Mouse (Mus musculus) stomach, postnatal 0 days (tissue): Measurements from ENCODE around the gene Noxred1. TPM values are rescaled to one million over a fixed set of nuclear protein-coding genes. Genes with fewer than 3 reads are reported as not detected.
A peak's percentile ranks its signal among the peaks of the same experiment; 100 is the strongest.
"Not testable (repeated sequence)": the region's sequence is repeated elsewhere in the genome, so short reads cannot be mapped to it uniquely, and the experiment has no call there.

ENCODE experiments used
- ATAC-seq: fragments of 200-750 bp; cut with Nextera tagmentation; 2 replicates; pipeline ENCODE4 v1.8.0; 2017; ENCODE audit not compliant: low FRiP score, low TSS enrichment
- DNase-seq: peaks from one replicate; pipeline ENCODE4 v3.0.0-alpha.2; 2016; ENCODE audit warnings: low spot score
- H3K27ac ChIP-seq: fragments of 300-500 bp; sonication (generic); replicated peaks from 2 replicates; pipeline ENCODE4 v1.5.1; 2014; ENCODE audit warnings: mild to moderate bottlenecking, control low read depth
- H3K27me3 ChIP-seq: fragments of 300-500 bp; sonication (generic); 2 replicates; pipeline ENCODE4 v1.6.1; 2014; ENCODE audit warnings: low read length; ENCODE audit not compliant: control insufficient read depth, insufficient read depth
- H3K36me3 ChIP-seq: fragments of 300-500 bp; sonication (generic); 2 replicates; pipeline ENCODE4 v1.6.1; 2014; ENCODE audit warnings: low read length, mixed read lengths; ENCODE audit not compliant: control insufficient read depth, insufficient read depth
- H3K4me1 ChIP-seq: fragments of 300-500 bp; sonication (generic); replicated peaks from 2 replicates; pipeline ENCODE4 v1.6.1; 2014; ENCODE audit warnings: antibody characterized with exemption; ENCODE audit not compliant: control insufficient read depth, insufficient read depth
- H3K4me2 ChIP-seq: fragments of 300-500 bp; sonication (generic); replicated peaks from 2 replicates; pipeline ENCODE4 v1.6.1; 2014; ENCODE audit warnings: low read depth, mild to moderate bottlenecking, control low read depth, moderate library complexity
- H3K4me3 ChIP-seq: fragments of 300-500 bp; sonication (generic); 2 replicates; pipeline ENCODE4 v1.5.1; 2014; ENCODE audit warnings: low read depth, low read length, control low read depth
- H3K9ac ChIP-seq: fragments of 300-500 bp; sonication (generic); 2 replicates; pipeline ENCODE4 v1.6.1; 2014; ENCODE audit warnings: mild to moderate bottlenecking, low read length, control low read depth, mixed read lengths
- H3K9me3 ChIP-seq: fragments of 300-500 bp; sonication (generic); 2 replicates; pipeline ENCODE4 v1.6.1; 2016; ENCODE audit warnings: low read length; ENCODE audit not compliant: control insufficient read depth
- CTCF ChIP-seq: IDR thresholded peaks from 2 replicates; pipeline ENCODE4 v1.5.1; 2016; ENCODE audit warnings: antibody characterized with exemption, low read depth, mild to moderate bottlenecking, moderate library complexity
- EP300 ChIP-seq: optimal IDR thresholded peaks from 2 replicates; pipeline ENCODE3; 2016; ENCODE audit warnings: antibody characterized with exemption
- WGBS: fragments of 180-500 bp; shearing (Covaris S2); extraction: QIAGEN DNeasy Blood & Tissue Kit; methylation state at CpG from one replicate; pipeline ENCODE4 v1.1.7; 2014; 5-methylcytosine and 5-hydroxymethylcytosine counted together
- polyA plus RNA-seq: library from polyadenylated mRNA; unstranded; fragments of >200 nt; fragmentation: Nextera tagmentation; extraction: Ambion mirVana; gene quantifications from 2 replicates; pipeline ENCODE4 v1.2.1, GENCODE M21; 2015

Gene Noxred1
- polyA plus RNA-seq, 1 experiment from 2014 or later: 0.11 TPM

DNA sequence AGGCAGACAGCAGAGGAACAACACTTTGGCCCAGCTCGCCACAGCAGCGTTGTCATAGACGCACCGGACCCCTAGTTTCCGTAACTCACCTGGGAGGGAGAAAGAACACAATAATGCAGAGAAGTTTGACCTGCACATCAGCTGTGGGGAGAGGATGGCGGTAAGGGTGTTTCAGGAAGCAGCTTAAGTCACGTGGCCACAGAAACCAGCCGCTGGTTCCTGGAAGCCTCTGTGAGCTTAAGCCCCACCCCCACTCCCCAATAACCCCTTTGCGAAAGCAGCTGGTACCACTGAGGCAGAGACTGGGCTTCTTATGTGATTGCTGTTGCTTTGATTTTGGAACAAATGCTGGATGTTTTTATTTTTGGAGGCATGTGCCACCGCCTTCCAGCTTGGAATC lies 13.6 kb downstream of the Noxred1 start:
- TF ChIP-seq EP300 (no peak), CTCF (no peak)
- H3K36me3 ChIP-seq: no peaks in the 10 kb centered on the region
- H3K9ac ChIP-seq: no peak overlapping the region
- ATAC-seq (no peak), DNase-seq (no peak)
- H3K4me3 ChIP-seq: no peak overlapping the region
- no peaks in the 10 kb centered on the region for H3K4me1 ChIP-seq
- no peak overlapping the region for H3K27ac ChIP-seq
- 75% methylated on average over 10 of the region's 10 CpGs for WGBS
- no peaks in the 10 kb centered on the region for H3K27me3 ChIP-seq
- no peak overlapping the region for H3K4me2 ChIP-seq
- H3K9me3 ChIP-seq: no peaks in the 10 kb centered on the region

DNA sequence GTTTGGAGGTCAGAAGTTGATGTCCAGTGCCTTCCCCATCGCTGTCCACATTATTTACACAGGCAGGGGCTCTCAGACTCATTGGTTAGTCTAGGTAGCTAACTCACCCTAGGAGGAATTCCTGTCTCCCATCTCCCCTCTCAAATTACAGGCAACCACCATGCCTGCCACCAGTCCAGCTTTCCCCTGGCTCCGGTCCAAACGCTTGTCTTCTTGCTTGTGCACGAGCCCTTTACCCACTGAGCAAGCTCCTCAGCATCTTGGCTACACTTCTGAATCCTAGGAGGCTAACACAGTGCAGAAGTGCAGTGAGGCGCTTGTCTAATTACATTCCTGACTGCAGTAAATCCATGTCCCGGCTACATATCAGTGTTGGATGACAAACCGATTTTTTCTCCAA lies 19.2 kb downstream of the Noxred1 start:
- Histone ChIP-seq H3K4me1 (no peaks in the 10 kb centered on the region), H3K4me2 (no peak overlapping the region), H3K4me3 (no peak overlapping the region), H3K36me3 (no peaks in the 10 kb centered on the region), H3K9me3 (no peaks in the 10 kb centered on the region), H3K9ac (no peak overlapping the region), H3K27ac (no peak overlapping the region), H3K27me3 (no peaks in the 10 kb centered on the region)
- no peak for TF ChIP-seq EP300
- no peak for TF ChIP-seq CTCF
- ATAC-seq (no peak), DNase-seq (no peak)
- 52% methylated on average over 7 of the region's 7 CpGs for WGBS

DNA sequence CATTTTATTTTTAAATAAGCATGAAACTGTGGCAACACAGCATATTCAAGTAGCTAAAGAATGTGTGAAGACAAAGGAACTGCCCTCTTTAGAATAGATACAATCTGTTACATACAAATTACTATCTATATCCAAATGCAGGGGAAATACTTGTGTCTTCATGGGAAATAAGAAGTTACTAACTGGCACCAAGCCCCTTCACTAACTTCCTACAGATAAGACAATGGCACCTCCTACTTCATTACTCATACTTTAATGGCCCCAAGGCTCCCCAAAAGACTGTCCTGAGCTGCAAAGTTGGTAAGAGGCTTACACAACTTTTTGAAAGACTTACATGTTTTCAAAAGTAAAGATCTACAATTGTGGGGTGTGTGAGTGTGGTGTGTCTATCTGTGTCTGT lies 20.9 kb downstream of the Noxred1 start:
- TF ChIP-seq EP300: no peak
- no peak for TF ChIP-seq CTCF
- no peaks in the 10 kb centered on the region for H3K4me1 ChIP-seq

DNA sequence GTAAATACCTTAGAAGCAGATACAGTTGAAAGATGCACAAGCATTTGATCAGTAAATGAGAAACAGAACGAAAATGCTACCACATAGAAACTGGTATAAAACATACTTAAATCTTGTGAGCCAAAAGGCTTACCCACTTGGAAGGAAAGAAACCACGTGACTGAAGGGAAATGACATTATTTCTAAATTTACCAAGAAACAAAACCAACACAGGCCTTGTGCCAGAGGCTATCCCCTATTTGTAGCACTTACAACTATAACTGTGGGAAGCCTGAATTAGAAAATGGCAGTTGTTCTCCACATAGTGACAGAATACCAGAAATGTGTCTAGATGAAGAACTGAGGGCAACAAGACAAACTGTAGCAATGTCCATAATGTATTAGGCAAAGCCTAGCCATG lies 22.5 kb downstream of the Noxred1 start:
- ATAC-seq (no peak), DNase-seq (no peak)
- Histone ChIP-seq H3K4me1 (no peaks in the 10 kb centered on the region), H3K9me3 (no peaks in the 10 kb centered on the region), H3K36me3 (no peaks in the 10 kb centered on the region), H3K4me3 (no peak overlapping the region), H3K4me2 (no peak overlapping the region), H3K9ac (no peak overlapping the region), H3K27me3 (no peaks in the 10 kb centered on the region), H3K27ac (no peak overlapping the region)
- 60% methylated on average over 2 of the region's 2 CpGs for whole genome bisulfite sequencing
- TF ChIP-seq EP300 (no peak), CTCF (no peak)

More for the DNA sequence above, 20.9 kb downstream of the Noxred1 start:
- DNase-seq: no peak
- Histone ChIP-seq H3K9me3 (no peaks in the 10 kb centered on the region), H3K36me3 (no peaks in the 10 kb centered on the region), H3K27ac (no peak overlapping the region), H3K27me3 (no peaks in the 10 kb centered on the region), H3K4me2 (no peak overlapping the region), H3K4me3 (no peak overlapping the region), H3K9ac (no peak overlapping the region)
- ATAC-seq: no peak

DNA sequence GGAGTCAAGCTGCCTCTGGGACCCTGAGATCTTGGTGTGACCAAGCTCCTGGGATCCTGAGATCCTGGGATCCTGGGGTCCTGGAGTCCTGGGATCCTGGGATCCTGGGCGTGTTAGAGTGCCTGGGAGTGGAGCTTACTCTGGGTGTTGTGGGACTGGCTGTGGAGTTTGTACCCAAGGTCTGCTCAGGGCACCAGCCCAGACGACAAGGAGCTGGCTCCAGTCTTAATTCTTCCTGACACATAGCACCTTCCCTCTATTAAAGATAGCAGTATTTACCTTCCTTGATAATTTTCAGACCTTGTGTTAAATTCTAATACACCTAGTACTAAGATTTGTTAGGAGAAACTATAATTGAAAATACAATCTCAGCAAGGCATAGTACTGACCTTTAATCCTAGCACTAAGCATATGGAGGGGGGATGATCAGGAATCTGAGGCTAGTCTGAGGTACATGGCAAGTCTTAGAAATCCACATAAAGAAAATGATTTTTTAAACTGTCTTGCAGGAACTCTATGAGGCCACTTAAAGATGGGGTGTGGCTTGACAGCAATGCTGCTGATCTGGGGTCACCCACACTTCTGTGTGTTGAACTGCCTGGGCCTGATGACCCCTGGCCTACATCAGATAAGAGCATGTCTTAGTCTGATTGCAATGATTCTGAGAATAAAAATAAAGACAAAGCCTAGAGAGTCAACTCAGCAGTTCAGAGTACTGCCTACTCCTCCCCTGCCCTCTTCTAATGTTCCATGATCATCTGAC lies 25.5 kb downstream of the Noxred1 start:
- H3K9me3 ChIP-seq: no peaks in the 10 kb centered on the region
- DNase-seq (peak; percentile 41), ATAC-seq (peak; percentile 82)
- H3K27ac ChIP-seq: no peak overlapping the region
- no peaks in the 10 kb centered on the region for H3K36me3 ChIP-seq
- no peaks in the 10 kb centered on the region for H3K4me1 ChIP-seq
- H3K4me2 ChIP-seq: no peak overlapping the region
- no peak for TF ChIP-seq EP300
- TF ChIP-seq CTCF: no peak
- 34% methylated on average over 2 of the region's 2 CpGs for WGBS
- H3K4me3 ChIP-seq: no peak overlapping the region
- no peaks in the 10 kb centered on the region for H3K27me3 ChIP-seq
- no peak overlapping the region for H3K9ac ChIP-seq

DNA sequence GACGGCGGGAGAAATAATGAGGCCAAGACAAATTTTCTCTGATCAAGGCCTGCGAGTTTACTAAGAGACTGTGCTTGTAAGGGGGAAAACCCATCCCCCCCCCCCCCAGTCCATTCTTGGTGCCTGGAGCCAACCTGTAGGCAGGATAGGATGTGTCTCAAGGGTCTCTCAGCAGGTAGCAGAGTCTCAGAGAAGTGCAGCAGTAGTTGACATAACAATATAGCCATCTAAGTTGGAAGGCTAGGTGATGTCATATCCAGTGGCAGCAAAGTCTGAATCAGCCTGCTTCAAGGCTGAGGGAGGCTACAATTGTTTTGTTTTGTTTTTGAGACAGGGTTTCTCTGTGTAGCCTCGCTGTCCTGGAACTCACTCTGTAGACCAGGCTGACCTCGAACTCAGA lies 32.7 kb downstream of the Noxred1 start:
- H3K27me3 ChIP-seq, H3K4me1 ChIP-seq, DNase-seq, ATAC-seq, H3K9me3 ChIP-seq, H3K4me3 ChIP-seq, H3K36me3 ChIP-seq, H3K9ac ChIP-seq, H3K4me2 ChIP-seq, H3K27ac ChIP-seq: not testable (repeated sequence)
- 87% methylated on average over 5 of the region's 5 CpGs for WGBS
